Mouse (Mus musculus): ENCODE data around the gene Fignl1.

GRCm38 (mm10) chr11:11811906-11812480, 3.2 kb upstream of the Fignl1 start:
- TF ChIP-seq CTCF (IDR thresholded peaks at IDR 0.05) = peak; percentile 98
- TF ChIP-seq POLR2A (IDR thresholded peaks at IDR 0.05; ENCODE audit: insufficient read depth, low read depth, low read length) = no peak
- no peak for TF ChIP-seq EP300 (IDR thresholded peaks at IDR 0.05; ENCODE audit: insufficient read depth, low read depth, low read length)
